Mouse (Mus musculus): ENCODE results near the gene Zfyve21.
A peak's percentile ranks its signal among the peaks of the same experiment; 100 is the strongest.

The Zfyve21 gene

DNA sequence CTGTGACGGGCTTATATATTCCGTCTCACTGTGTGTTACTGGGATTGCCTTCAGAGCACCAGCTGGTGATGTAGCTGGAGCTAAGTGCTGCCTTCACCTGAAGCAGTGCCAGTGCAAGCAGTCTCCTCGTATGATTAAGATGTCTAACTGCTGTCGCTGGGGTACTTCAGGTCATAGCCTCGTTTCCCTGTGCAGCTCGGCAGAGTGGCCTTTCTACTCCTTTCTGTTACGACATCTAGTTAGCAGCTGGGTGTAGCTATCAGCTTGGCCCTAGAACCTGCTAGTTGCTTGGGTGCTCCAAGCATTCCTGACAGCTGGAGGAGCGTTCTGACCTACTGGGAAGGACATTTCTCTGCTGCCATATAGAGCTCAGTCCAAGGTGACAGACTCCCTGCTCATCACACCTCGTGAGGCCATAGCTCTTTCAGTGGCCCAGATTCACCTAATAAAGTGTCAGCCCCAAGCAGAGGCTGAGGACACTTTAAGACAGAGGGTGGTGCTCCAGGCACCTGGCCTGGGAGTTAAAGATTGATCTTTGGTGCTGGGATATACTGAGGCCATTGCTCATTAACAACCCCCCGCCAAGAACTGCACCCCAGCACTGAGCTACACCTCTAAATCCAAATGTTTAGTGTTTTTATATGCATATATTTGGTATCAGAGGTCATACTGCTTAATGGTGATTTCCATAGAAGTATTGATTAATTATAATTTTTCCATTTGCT lies 13.3 kb upstream of the Zfyve21 start:
- peak; percentile 34; the same call in 1 of the 2 replicates for ATAC-seq (ENCODE audit: low TSS enrichment)

DNA sequence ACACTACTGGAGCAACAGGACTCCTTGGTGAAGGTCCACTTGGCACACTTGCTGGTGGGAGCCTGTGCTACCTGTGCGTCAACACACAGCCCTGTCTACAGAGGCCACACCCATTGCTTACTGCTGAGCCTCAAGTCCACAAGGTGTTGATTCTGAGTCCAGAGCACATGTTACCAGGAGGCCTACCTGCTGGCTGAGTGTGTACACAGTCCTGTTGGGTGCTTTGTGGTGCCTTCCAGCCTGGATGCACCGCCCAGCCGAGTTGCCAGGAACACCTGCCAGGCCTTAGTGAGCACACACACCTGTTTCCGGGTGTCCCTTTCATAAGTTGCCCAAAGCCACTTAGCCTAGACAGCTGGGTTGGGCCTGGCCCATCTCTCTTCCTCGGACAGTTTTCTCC lies 10.4 kb upstream of the Zfyve21 start:
- no peak for ATAC-seq (ENCODE audit: low TSS enrichment)

DNA sequence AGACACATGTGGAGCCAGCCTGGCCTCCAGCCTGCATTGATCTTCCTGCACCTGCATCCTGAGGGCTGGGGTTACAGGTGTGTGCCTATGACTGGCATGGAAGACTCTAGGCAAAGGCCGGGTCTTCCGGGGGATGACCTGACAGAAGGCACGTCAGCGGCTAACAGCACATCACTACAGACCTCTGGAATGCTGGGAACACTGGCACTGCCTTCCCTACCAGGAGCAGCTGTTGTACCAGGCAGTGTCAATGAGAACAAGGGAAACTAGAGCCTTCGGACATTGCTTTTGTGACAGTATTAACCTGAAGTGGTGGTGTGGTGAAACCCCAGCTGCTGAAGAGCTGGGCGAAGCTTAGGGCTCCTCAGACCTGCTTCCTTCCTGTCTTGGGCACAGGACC lies 5.2 kb upstream of the Zfyve21 start:
- ATAC-seq (ENCODE audit: low TSS enrichment): no peak

DNA sequence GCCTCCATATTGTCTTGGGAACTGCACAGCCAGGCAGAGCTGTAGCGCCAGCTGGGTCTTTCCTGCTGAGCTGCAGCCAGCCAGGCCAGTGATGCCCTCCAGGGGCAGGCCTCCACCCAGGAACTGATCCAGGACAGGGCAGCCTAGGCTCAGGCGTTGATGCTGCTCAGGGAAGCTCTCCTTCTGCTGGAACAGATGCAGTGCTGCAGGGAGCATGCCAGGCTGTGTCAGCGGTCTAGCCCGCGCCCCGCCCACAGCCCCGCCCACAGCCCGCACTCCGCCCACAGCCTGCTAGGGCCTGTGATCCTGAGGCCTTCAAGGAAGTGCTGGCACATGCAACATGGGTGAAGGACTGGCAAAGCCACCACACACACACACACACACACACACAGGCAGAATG lies 4.2 kb upstream of the Zfyve21 start:
- ATAC-seq (ENCODE audit: low TSS enrichment): peak; percentile 21

DNA sequence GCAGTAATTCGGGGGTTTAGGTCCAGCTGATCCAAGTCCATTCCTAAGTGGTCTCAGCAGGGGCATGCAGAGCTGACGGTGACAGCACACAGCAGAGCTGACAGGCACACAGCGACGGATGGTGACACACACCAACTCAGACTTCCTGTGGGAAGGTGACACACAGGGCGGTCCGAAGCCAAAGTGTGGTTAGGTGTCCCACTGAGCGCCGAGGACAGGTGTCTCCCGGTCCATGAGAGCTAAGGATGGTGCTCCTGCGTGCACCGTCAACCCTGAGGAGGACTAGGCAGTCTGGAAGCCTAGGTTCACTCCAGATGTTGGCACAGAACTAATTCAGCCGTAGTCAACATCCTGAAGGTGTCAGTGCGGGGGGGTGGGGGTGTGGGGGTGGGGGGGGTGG lies 1.9 kb upstream of the Zfyve21 start:
- no peak for ATAC-seq (ENCODE audit: low TSS enrichment)

DNA sequence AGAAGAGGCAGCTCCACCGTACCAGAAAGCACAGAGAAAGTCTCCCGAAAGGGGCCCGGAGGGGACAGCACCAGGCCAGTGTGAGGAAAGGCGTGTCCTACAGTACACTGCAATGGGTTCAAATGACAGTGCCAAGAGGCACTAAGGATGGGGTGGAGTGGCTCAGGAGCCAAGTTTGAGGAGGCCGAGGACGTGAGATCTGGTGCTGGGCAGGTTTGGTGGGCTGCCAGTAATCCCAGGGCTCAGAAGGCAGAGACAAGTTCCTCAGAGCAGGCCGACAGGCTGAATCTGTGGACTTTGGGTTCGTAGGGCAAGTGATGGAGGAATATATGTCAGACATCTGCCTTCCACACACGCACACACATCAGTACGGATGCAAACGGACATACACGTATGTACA lies 1.4 kb upstream of the Zfyve21 start:
- ATAC-seq (ENCODE audit: low TSS enrichment): no peak

DNA sequence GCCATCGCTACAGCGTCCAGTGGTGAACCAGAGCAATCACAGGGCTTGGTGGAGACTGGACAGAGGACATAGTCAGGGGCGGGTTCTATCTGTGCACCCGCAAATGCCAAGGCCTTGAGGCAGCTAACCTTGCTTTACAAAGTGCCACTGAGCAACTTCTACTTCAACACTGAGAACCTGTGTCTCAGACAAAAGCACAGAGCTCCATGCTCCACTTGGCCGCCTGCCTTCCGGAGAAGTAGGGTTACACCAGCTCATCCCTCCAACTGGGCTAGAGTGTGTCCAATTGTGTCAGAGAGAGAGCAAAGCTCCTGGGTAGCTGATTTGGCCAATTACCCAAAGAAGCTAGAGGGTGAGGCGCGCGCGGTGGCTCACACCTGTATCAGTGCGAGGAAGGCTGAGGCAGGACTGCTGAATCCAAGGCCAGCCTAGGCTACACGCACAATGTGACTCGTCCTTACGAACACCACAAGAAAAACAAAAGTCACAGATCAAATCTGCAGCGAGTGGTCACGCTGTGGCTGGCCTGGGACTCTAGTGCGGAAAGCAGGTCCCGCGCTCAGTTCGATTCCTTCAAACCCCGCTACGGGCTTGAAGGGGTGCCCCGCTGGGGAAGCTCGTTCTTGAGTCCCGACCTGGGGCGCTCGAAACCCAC lies 732 bp upstream of the Zfyve21 start:
- no peak for ATAC-seq (ENCODE audit: low TSS enrichment)

DNA sequence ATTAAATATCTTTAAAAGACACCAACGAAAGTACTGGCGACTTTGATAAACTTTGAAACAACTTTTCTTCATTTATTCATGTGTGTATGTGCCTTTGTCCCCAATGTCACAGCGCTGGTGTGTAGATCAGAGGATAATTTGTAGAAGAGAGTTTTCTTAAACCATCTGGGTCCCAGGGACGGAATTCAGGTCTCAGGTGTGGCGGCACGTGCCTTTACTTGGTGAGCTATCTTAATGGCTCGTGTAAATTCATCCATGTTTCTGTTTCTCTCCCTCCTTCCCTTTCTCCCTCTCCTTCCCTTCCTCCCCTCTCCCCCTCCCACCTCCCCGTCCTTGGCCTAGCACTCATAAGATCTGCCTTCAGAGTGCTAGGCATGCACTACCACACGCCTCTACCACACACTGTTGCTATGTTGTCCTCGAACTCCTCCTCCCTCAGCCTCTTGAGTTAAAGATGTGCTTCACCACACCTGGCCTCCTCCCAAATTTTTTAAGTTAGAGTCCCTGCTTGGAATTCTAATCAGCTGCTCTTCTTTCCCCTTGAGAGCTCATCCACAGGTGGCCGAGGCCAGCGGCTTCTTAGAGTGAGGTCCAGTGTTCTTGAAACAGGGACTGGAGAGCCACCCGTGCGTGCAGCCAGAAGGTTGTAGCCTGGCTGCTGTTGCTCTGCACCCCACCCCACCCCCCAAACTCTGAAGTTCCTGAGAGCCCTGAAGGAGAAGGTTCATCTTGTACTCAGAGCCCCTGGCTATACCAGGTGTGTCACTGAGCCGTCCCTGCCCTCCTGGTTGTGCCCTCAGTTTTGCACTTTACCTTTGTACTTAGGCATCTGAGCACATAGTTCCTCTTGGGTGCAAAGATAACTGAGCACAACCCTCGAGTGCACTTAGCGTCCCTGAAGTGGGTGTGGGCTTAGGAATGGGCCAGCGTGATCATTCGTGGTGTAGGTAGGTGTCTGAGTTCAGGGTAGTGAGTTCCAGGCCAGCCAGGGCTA lies 1.1 kb downstream of the Zfyve21 start:
- no peak for ATAC-seq (ENCODE audit: low TSS enrichment)

DNA sequence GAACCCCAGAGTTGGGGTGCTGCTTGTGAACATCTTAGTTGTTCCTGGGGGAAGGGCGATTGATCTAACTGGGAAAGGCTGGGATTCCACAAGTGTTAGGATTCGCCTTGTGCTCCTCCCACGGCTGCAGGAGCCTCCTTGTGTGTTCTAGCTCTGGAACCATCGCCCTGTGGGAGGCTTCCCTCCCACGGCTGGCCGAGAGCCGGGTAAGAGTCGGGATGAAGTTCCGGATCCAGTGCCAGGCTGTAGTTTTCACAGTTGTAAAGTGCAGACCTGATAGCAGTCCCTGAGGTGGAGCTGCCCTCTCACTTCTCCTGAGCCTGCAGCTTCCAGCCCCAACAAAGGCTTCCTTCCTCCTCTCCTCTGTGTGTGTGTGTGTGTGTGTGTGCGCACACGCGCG lies 2.6 kb downstream of the Zfyve21 start:
- ATAC-seq (ENCODE audit: low TSS enrichment): peak; percentile 17; the same call in 1 of the 2 replicates

DNA sequence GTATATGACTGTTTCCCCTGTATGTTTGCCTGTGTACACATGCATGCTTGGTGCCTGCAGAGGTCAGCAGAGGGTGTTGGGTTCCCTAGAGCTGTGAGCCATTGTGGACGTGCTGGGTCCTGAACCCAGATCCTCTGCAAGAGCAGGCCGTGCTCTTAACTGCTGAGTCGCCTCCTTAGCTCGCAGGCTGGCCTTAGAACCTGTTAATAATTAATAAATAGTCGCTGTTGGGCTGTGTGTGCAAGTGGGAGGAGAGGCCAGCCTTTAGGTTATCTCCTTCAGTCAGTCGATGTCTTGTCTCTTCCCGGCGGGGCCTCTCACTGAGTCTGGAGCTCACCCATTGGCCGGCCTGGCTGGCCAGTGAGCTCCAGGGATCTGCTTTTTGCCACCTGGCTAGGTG lies 3.0 kb downstream of the Zfyve21 start:
- ATAC-seq (ENCODE audit: low TSS enrichment): no peak

DNA sequence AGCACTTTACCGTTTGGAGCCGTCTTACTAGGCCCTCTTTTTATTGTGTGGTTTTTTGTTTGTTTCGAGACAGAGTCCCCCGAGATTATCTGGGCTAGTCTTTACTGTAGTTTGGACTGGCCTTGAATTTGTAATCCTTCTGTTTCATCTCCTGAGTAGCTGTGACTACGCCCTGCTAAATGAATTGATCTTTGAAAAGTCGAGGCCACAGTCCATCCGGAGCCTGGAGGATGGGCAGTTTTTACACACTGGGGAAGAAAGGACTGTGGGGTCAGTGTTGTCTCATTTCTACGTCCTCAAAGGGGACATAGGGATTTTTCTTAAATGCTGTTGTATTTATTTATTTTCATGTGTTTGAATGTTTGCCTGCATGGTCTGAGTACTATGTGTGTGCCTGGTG lies 4.0 kb downstream of the Zfyve21 start:
- no peak for ATAC-seq (ENCODE audit: low TSS enrichment)

DNA sequence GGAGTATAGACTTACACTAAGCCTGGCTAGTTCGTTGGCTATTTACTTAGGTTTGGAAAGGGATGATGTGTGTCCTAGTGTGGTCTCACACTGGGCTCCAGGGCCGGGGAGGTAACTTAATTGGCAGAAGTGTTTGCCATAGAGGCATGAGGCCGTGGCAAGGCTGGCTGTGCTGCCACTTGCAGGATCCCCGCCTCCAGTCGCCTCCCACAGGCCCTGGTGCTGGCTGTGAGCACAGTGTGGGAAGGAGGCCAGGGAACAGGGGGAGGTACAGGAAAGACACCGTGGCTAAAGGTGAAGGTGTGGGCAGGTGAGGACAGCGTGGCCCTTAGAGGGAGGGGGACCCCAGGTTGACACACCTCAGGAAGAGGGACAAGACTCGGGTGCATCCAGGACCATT lies 6.0 kb downstream of the Zfyve21 start:
- ATAC-seq (ENCODE audit: low TSS enrichment): no peak

DNA sequence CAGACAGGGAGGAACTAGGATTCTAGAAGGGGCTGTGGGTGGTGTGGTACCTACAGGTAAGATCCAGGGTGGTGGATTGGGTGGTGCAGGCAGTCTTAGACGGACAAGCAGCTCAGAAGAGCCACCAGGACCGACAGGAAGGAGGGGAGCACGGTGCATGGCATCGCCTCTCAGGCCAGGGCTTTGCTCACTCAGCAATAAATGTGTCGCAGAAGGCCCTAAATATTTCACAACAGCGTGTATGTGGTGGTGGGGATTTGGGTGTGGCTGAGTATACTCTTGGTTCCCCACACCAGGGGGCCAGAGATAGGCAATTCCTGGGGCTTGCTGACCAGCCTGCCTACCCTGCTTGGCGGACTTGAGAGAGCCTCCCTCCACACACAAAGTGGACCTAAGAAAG lies 6.7 kb downstream of the Zfyve21 start:
- ATAC-seq (ENCODE audit: low TSS enrichment): no peak

DNA sequence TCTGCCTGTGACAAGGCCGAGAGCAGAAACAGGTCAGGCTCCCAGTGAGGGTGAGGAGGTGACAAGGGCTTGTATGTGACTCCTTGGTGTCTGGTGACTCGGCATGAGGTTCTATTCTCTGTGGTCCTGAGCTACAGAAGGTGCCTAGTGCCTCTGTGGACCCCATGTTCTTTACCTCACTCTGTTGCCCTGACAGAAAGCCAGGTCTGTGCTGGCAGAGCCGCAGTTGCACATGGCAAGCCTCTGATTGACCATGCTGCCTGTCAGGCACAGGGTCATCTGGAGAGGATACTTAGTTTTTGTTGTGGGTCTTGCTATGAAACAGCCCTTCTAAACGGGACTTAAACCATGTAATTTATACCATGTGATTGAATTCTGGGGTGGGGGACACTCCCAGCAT lies 8.0 kb downstream of the Zfyve21 start:
- ATAC-seq (ENCODE audit: low TSS enrichment): no peak

DNA sequence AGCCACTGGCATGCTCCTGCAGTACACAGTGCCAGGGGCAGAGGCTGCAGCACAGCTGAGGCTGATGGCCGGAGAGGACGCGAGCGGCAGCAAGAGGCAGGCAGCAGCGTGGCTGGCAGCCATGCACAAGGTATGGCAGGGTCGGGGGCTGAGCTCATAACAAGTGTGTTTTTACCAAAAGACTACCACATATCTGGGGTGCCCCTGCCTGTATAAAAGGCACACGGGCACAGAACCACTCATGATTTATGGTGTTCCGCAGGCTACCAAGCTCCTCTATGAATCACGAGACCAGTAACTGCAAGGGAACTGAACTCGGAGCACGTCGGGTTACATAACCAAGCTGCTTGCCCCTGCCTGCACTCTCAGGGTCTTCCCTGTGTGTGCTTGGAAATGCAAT lies 13.6 kb downstream of the Zfyve21 start:
- ATAC-seq (ENCODE audit: low TSS enrichment): no peak

DNA sequence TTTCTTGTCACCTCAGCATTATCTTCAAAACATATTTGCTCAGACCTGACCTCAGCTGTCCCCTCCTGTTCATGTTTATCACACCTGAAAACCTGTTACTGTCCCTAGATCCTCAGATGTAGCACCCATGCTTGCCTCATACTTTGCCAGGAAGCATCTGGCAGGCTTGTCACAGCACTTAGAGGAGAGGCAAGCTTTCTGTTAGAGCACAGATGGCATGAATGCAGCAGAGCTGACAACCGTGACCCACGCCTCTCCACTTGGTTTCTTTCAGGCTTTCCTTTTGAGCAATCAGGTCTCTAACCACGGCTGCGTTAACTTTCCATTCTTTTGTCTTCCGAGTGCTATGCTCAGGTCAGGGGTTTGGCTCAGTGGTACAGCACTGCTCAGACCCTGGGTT lies 15.5 kb downstream of the Zfyve21 start:
- ATAC-seq (ENCODE audit: low TSS enrichment): peak; percentile 54

DNA sequence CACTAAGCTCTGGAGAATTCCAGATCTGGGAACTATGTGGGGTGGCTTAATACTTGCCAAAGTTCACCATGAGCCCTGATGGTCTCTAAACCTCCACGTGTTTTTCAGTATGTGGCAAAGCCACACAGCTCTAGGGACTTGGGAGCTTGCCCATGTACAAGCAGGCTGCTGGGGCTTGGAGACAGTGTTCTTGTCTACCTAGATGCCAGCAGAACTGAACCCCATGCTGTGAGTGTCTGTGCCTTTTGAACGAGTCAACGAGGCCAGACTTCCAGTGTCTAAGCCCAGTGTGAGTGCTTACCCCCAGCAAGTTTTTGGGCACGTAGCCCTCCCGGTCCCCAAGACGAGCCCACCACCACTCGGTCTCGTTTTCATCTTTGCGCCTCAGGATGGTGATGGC lies 16.0 kb downstream of the Zfyve21 start:
- 0 out of 2 replicates have a peak, but pooled peaks have one; percentile 20 for ATAC-seq (ENCODE audit: low TSS enrichment)

DNA sequence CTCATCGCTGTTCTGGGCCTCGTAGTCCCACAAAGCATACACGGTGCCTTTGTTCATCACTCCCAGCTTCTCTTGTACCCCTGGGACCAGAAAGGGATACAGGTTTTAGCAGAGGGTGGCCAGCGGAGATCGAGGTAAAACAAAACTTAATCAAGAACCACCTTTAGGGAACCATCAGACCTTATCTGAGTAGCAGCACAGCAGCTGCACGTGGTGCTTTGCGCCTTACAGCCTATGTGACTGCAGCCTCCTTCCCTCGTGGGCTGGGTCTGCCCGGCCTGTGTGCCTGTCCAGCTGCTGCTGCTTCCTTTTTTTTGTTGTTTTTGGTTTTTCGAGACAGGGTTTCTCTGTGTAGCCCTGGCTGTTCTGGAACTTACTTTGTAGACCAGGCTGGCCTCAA lies 16.4 kb downstream of the Zfyve21 start:
- ATAC-seq (ENCODE audit: low TSS enrichment): no peak

DNA sequence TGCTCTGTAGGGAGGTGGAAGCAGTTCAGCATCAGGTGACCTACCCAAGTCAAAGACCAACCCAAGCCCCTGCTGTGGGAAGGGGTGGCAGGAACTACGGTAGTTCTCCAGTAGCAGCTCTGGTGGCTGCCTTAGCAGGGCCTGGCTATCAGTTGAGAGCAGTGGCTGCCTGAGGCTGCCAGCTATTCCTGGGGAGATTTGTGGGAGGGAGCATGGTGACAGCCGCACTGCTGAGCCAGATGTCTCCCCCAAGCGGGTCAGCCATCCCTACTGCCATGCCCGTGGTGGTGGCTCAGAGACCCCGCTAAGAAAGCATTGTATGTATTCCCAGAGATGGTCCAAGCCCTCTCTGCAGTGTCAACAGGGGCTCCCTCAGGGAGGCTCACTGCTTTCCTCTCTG lies 18.7 kb downstream of the Zfyve21 start:
- 0 out of 2 replicates have a peak, but pooled peaks have one; percentile 45 for ATAC-seq (ENCODE audit: low TSS enrichment)

DNA sequence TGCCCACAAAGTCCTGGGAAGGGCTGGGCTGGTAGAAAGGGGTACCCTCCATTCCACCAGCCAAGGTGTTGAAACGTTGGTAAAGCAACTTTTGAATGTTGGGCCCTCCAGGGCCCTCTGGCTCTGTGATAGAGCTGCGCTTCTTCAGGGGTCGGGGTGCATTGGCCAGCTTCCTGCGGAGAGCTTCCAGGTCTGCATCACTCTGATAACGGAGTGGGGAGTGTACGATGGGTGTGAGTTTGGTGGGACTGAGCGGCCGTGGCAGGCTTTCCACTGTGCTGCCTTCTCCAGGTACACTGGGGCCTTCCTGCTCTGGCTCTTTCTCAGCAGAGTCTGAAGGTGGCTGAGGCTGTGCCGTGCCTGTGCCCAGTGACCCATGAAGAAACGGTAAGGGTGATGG lies 19.5 kb downstream of the Zfyve21 start:
- no peak for ATAC-seq (ENCODE audit: low TSS enrichment)

DNA sequence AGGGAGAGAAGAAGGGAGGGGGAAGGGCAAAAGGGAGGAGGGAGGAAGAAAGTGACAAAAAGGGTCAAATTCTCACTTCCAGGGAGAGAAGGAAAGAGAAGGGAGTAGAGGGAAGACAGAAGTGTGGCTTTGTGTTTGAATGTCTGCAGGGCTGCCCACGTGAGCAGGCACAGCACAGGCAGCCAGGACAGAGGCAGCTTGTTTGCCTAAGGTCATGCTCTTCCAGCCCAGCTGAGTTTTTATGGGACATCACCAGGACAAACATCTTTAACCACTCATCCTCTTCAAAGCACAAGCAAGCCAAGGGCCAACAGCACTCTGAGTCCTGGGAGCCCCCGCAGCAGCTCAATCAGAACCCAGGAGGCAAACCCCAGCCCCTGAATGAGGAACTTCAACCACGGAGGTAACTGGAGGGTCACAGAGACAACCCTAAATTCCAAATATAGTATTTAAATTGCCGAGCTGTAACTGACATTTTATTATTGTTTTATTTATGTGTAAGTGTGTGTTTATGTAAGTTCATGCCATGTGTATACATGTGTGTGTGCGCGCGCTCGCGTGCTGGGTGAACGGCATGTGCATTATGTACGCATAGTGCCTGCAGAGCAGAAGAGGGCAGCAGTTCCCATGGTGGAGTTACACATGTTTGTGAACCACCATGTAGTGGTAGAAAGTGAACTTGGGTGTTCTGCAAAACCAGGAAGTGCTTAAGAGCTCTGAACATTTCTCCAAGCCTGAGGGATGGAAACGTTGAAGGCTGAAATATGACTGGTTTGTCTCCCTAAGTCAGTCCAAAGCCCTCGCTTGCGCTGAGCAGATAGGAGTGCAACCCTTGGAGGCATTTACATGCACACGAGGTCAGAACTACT lies 28.8 kb downstream of the Zfyve21 start:
- no peak for ATAC-seq (ENCODE audit: low TSS enrichment)

All from frontal cortex, adult (tissue).